Mouse (Mus musculus) inflammation-experienced regulatory T-cells, adult 6 months (primary cell): ENCODE measurements at regions not wholly inside any gene's neighbourhood (a gene's known extent, or its start where the extent isn't known, plus 50 kb on each side); places are given as distances from the start of the nearest gene placed in this dataset.

Experiments used
- ATAC-seq: one replicate; pipeline ENCODE4 v1.8.0; 2017

- no peak for ATAC-seq
Observed at GRCm38 (mm10) chr2:138123331-138123730, 133.0 kb upstream of the Btbd3 start.

- no peak for ATAC-seq
Observed at GRCm38 (mm10) chr2:138120868-138121267, 135.5 kb upstream of the Btbd3 start.

- ATAC-seq: no peak
Observed at GRCm38 (mm10) chr2:138120131-138120530, 136.2 kb upstream of the Btbd3 start.

DNA sequence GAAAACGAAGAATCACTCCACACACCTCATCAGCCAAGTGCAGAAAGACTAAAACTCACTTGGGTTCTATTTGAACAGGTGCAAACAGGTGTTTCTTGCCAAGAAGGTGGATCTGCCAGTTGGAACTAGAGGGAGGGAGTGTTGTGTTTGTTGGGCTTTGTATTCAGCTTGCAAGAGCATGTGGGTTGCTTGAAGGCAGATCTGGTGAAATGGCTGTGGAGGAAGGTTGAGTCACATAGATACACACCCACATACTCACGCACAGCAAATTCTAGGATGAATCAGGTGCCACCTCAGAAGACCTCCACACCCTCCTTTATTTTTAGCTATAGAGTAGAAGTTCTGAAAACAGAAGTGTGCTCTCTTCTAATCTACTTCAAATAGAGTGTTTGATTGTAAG is 156.6 kb upstream of the Btbd3 start:
- ATAC-seq: no peak

GRCm38 (mm10) chr2:138085390-138085789 is 171.0 kb upstream of the Btbd3 start:
- ATAC-seq: no peak

GRCm38 (mm10) chr2:138084564-138085283 is 171.6 kb upstream of the Btbd3 start:
- no peak for ATAC-seq

GRCm38 (mm10) chr2:138074020-138074613 is 182.2 kb upstream of the Btbd3 start:
- ATAC-seq: no peak

GRCm38 (mm10) chr2:138072165-138072728 is 184.1 kb upstream of the Btbd3 start:
- no peak for ATAC-seq

DNA sequence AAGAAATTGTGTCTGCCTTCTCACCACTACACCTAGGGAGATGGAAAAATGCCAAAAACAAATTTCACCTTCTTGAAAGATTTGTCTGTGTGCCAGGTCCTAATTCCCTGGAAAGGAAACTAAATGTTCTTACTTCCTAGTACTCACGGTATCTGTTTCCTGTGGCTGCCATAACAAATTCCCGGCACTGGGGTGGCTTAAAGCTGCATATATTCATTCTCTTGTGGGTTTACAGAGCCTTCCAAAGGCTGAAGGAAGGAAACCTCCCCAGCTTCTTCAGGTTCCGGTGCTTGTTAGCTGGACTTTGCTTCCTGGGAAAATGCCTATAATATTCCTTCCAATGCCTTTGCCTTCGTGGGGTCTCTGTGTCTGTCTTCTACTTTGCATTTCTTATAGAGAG is 203.3 kb upstream of the Btbd3 start:
- ATAC-seq: no peak

DNA sequence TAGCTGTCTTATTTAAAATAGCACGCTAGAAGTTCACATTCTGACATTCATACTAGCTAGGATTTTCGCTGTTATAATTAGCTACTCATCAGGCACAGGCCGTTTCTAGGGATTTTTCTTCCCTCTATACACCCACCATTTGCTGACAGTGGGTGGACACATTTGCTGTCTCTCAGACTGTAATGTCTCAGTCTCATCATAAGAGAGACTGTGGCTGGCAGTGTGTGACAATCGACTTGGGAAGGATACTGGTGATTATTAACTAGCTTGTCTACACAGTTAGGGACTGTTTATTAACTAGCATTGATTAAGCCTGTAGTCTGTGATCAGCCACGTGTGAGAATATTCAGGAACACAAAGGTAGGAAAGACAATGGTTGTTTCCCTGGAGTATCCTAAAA is 208.0 kb upstream of the Btbd3 start:
- no peak for ATAC-seq

DNA sequence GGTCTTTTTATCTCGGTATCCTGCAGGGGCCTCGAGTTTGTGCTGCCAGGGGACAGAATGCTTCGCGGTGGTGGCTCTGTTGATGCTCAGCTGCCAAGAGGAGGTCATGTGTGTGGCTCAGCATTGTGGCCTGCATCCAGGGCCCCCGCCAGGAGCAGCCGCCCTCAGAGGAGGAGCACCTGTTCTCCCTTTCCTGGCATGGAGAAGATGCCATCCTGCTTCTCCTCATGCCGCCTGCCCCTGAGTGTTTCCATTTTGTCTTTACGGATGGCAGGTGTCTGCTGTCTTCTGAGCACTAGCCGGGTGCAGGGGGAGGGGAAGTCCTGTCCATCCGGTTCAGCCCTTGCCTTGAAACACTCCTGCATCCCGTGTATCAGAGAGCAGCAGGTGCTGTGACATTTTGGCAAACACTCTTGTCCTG is 208.6 kb upstream of the Btbd3 start:
- no peak for ATAC-seq

GRCm38 (mm10) chr2:138047361-138047760 is 209.0 kb upstream of the Btbd3 start:
- ATAC-seq: no peak

DNA sequence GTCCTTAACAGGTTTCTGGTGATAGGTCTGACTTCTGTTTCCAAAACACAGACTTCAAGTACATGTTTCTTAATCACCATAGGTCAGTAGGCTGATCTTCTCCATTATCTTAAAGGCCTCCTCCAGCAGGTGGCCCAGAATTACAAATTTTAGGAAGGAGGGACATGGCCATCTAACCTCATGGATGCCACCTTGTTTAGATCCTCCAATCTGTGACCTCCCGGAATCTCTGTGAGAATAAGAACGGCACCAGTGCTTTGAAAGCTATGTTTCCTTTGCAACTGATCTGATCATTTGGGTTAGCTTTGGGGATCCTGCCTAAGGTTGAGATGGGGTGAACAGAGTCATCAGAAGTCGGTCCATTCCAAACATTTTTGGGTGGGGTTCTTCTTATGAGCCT is 209.4 kb upstream of the Btbd3 start:
- no peak for ATAC-seq

- no peak for ATAC-seq
Observed at GRCm38 (mm10) chr2:138045933-138046642, 210.3 kb upstream of the Btbd3 start.

DNA sequence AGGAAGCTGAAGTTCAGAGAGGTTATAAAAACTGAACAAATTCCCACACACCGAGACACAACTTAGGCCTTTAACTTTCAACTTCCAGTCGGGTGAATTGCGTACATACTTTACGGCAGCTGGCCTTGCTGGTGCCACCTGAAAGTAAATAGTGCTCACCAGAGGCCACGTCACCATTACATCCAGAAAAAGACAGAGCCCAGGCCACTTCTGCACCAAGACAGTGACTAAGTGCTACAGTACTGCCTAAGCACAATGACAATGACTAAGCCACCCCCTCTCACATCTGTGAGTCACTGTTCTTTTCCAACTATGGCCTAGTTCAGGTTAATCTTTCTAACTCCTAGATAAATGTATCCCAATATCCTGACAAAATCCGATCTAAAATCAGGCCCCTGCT is 215.7 kb upstream of the Btbd3 start:
- ATAC-seq: no peak

- no peak for ATAC-seq
Observed at GRCm38 (mm10) chr2:138040302-138040701, 216.1 kb upstream of the Btbd3 start.

DNA sequence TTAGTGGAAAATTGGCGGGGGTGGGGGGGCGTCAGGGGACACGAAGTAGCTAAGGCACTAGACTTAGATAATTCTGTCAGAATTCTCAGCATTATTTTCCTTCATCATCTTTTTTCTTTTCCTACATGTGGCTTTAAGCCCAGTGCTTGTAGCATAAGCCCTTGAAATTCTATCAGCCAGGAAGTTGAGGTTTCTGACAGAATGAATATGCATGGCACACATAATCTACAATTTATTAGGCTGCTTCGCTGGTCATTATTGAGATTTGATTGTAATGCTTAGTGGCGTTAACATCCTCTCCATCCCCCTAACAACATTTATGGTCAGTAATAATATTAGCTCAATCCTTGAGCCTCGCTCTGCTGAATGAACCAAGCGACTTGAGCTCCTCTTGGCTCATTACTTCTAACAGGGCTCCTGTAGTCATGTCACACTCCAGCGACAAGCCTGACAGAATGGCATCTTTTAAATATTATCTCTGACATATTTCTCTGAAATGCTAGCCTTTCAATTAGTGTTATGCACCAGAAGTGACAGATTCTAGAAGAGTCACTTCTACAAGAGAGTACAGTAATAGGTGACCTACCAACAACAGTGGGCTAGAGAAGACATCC is 222.1 kb upstream of the Btbd3 start:
- no peak for ATAC-seq

DNA sequence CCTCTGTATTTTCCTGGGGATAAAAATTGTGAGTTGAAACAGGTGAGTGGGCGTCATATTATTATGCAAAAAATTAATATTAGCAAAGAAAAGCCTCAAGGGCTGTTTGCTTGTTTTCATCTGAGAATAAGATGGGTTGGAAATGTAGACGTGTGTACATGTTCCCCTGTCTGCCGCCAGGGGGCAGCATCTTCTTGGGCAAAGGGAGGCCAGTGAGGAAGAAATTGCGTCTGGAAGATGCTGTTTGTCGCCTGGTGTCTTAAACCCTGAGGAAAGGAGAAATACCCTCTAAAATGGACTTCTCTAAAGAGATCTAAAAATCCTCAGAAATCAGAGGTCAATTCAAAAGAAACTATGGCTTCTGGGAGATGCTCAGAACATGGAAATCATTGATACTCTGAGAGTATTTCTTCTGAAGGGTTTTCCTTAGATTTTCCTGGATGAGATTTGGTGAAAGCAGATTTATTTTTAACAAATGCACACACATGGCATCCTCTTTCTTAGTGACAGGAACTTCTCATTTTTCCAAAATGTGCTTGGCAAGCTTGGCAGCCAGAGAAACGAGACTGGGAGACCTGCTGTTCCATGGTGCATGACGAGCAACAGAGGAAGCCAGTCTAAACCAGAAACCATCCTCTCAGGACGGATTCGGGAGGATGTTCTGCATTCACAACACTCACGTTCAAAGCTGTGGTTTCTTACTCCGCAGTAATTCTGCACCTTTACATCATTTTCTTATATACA is 222.8 kb upstream of the Btbd3 start:
- ATAC-seq: no peak

DNA sequence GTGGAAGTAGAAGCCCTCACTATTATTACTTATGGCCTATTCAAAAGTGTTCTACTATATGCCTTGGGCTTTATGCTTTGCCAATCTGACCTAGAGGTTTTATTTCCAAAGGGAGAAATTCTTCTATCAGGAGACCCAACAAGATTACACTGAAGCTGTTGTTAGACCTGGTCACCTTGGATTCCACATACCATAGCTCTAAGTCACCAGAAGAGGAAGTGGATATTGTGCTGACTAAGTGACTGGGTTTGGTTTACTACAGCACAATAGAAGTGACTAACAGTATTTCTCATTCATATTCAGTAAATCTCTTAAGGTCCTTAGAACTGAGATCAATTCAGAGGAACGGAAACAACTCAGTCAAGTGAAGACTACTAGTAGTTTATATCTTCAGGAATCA is 229.0 kb upstream of the Btbd3 start:
- no peak for ATAC-seq

GRCm38 (mm10) chr2:138023558-138023957 is 232.8 kb upstream of the Btbd3 start:
- ATAC-seq: no peak

- ATAC-seq: no peak
Observed at GRCm38 (mm10) chr2:137981766-137982165, 274.6 kb upstream of the Btbd3 start.

DNA sequence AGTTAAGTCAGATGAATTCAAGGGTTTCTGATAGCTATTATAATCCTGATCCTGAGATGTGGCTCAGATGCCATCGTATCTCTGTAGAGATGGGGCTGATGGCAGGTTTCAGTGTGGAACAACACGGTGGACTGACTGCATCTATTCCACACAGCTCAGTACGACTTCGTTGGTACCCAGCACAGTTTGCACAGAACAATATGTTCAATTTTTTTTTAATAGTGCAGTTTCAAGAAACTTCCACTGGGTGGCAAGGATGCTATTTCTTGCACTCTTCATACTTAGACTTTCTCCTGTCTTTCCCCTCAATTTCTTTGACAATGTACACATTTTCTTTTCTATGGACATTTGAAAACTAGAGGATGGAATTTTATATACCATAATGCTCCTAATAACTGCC is 278.6 kb upstream of the Btbd3 start:
- ATAC-seq: no peak

DNA sequence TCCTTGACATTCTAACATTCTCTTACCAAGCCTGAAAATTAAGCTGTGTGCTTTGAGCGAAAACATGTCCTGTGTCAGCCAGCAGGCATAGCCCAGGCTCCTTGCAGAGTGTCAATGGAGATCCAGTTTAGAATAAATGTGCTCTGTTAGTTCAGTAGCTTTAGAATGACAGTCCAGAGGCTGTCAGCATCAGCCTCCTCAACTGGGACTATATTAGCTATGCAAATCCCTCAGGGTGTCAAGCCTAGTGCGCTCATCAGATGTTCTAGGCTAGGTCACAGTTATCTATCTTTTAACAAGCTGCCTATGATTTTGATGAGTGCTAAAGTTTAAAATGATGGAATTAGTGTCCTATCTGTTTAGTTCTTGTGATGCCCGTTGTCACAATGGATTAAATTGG is 281.7 kb upstream of the Btbd3 start:
- ATAC-seq: no peak
